15 mouse cellular contexts compared by ENCODE assay signal in genomic region chr6:99430560-99430959, GRCm38 (mm10).
"Had no signal": no experiment of that assay in that cellular context is flagged by ENCODE, and none has a peak within 500 bp of the region (broad histone marks: within the 10 kb centered on the region; RNA-seq: fewer than 3 reads in every experiment).

No protein-coding gene starts in this region.

- H3K27ac ChIP-seq: kidney, embryonic 15.5 days; left cerebral cortex, adult 2 months; limb, embryonic 10.5 days; liver, embryonic 15.5 days; neural tube, embryonic 12.5 days; stomach, embryonic 15.5 days had no signal

- H3K4me3 ChIP-seq: kidney, embryonic 15.5 days; left cerebral cortex, adult 2 months; limb, embryonic 10.5 days; liver, embryonic 15.5 days; neural tube, embryonic 12.5 days; stomach, embryonic 15.5 days had no signal

- H3K27me3 ChIP-seq: kidney, embryonic 15.5 days; liver, embryonic 15.5 days; neural tube, embryonic 12.5 days; stomach, embryonic 15.5 days had no signal

- H3K4me1 ChIP-seq: limb, embryonic 10.5 days; liver, embryonic 15.5 days had no signal

- H3K9ac ChIP-seq: kidney, embryonic 15.5 days; liver, embryonic 15.5 days; neural tube, embryonic 12.5 days; stomach, embryonic 15.5 days had no signal

- DNase-seq: kidney, adult 2 months; kidney, postnatal 14 days; lung, adult 2 months; lung, postnatal 36 days; right cerebral cortex, postnatal 14 days; thymus, adult 2 months; thymus, postnatal 25 days had no signal

- ATAC-seq: lung, postnatal 0 days had no signal

- H3K9me3 ChIP-seq: kidney, embryonic 15.5 days; limb, embryonic 10.5 days; liver, embryonic 15.5 days; neural tube, embryonic 12.5 days; stomach, embryonic 15.5 days had no signal

- H3K4me2 ChIP-seq: kidney, embryonic 15.5 days; liver, embryonic 11.5 days; liver, embryonic 15.5 days; neural tube, embryonic 12.5 days; stomach, embryonic 15.5 days had no signal
